Mouse (Mus musculus): ENCODE data around the gene Anxa5. TPM values are rescaled to one million over a fixed set of nuclear protein-coding genes. Genes with fewer than 3 reads are reported as not detected.

Anxa5 gene
- total and polyA plus RNA-seq, 3 experiments, result 40.7 to 111 TPM; not detected in 1

DNA sequence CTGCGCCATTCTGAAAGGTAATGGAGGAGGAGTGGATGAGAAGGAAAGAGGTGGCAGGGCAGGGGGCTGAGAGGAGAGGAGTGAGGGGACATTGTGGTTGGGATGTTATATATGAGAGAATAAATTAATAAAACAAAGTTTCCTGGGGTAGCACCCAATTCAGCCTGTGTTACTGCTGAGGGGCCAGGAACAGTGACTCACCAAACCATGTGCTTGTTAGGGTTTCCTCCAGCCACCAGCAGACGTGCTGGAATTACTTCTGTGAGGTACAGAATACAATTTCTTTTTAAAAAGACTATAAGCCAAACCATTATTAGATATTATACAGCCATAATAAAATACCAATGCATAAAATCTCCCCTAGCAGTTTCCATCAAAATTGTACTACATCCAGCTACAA, 18.9 kb upstream of the Anxa5 start:
- Histone ChIP-seq H3K36me3 (ENCODE audit: control insufficient read depth in 1 of 2, insufficient read depth in 2 of 2, low read length in 2 of 2) (peaks cover 0 to 22% of the 10 kb centered on the region in 2 experiments; a peak in 2 of 4 replicates), H3K9ac (ENCODE audit: control insufficient read depth, low read depth, low read length, poor library complexity, severe bottlenecking) (peak overlapping the region; percentile 12; the same call in 1 of the 2 replicates), H3K4me3 (ENCODE audit: control insufficient read depth in 1 of 2, insufficient read depth in 1 of 2, low read depth in 2 of 2, low read length in 2 of 2) (no peak overlapping the region), H3K4me1 (ENCODE audit: control insufficient read depth in 1 of 2, insufficient read depth in 2 of 2, low read length in 2 of 2) (peaks cover 6 to 28% of the 10 kb centered on the region in 2 experiments), H3K9me3 (replicated peaks; ENCODE audit: insufficient read depth, low read length) (no peaks in the 10 kb centered on the region), H3K79me2 (ENCODE audit: control insufficient read depth, insufficient read depth, low read length, poor library complexity) (no peaks in the 10 kb centered on the region), H3K27ac (ENCODE audit: control insufficient read depth, low read depth, low read length) (0 out of 2 replicates have a peak overlapping the region, but pooled peaks have one; percentile 12), H3K27me3 (ENCODE audit: control insufficient read depth in 1 of 2, insufficient read depth in 2 of 2, low read length in 2 of 2) (no peaks in the 10 kb centered on the region)
- DNase-seq (ENCODE audit: low read depth, low spot score), result peak; percentile 34
- no peak for TF ChIP-seq CHD1 (IDR thresholded peaks at IDR 0.05; ENCODE audit: low read depth, low read length)
- TF ChIP-seq MAZ (IDR thresholded peaks at IDR 0.05; ENCODE audit: low read depth, low read length), result no peak
- no peak for TF ChIP-seq CHD2 (IDR thresholded peaks at IDR 0.05; ENCODE audit: low read length)
- TF ChIP-seq TAL1 (IDR thresholded peaks at IDR 0.05; ENCODE audit: low read length), result no peak
- TF ChIP-seq E2F4 (IDR thresholded peaks at IDR 0.05; ENCODE audit: borderline replicate concordance, low read depth, low read length), result no peak
- no peak for TF ChIP-seq SMC3 (IDR thresholded peaks at IDR 0.05; ENCODE audit: low read depth, low read length)
- TF ChIP-seq GATA1 (IDR thresholded peaks at IDR 0.05; ENCODE audit: low read depth, low read length), result no peak
- TF ChIP-seq POLR2AphosphoS2 (IDR thresholded peaks at IDR 0.05; ENCODE audit: low read length), result no peak
- no peak for TF ChIP-seq MEF2A (IDR thresholded peaks at IDR 0.05; ENCODE audit: extremely low read depth, insufficient replicate concordance, low read depth, low read length, poor library complexity, severe bottlenecking)
- no peak for TF ChIP-seq CTCF (IDR thresholded peaks at IDR 0.05 in 2 of 3, conservative IDR thresholded peaks at IDR 0.05 in 1 of 3; ENCODE audit: control insufficient read depth in 1 of 3, insufficient read depth in 1 of 3, low read depth in 2 of 3, low read length in 3 of 3, poor library complexity in 1 of 3, severe bottlenecking in 1 of 3)

DNA sequence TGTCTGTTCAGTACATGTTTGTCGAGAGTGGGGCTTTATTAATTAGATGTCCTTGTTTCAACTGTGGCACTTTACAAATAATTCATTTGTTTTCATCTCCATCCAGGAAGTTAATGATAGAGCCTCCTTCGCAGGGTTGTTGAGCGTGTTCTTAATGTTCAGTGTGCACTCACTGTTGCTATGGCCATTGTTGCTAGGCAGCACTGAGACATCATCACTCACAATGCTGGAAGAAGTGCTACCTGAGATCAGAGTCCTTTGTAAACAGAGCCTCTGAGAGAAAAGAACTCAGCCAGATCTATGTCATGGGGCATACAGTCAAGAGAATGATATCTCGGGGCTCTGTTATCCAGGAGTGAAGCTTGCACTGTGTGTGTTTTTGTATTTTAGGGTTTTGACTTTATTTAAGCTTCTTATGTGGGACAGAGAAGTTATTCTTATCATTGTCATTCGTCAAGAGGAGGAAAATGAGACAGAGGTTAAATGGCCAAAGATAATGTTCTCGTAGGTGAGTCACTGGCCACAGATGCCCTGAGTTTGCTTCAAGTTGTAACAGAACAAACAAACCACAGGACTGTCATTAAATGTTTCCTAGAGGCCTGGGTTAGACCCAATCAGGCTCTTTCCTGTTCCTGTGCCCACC, 18.1 kb upstream of the Anxa5 start:
- H3K4me1 ChIP-seq (ENCODE audit: control insufficient read depth in 1 of 2, insufficient read depth in 2 of 2, low read length in 2 of 2), result peaks cover 6 to 30% of the 10 kb centered on the region in 2 experiments
- DNase-seq (ENCODE audit: low read depth, low spot score), result peak; percentile 46
- TF ChIP-seq BHLHE40 (IDR thresholded peaks at IDR 0.05; ENCODE audit: borderline replicate concordance, low read depth, low read length) (no peak), RCOR1 (IDR thresholded peaks at IDR 0.05; ENCODE audit: low read depth, low read length) (no peak), POLR2A (IDR thresholded peaks at IDR 0.05; ENCODE audit: control insufficient read depth in 1 of 2, insufficient read depth in 1 of 2, low read depth in 1 of 2, low read length in 2 of 2, poor library complexity in 1 of 2) (no peak), MXI1 (IDR thresholded peaks at IDR 0.05; ENCODE audit: low read depth, low read length) (0 out of 2 replicates have a peak, but pooled peaks have one; percentile 23), HCFC1 (IDR thresholded peaks at IDR 0.05; ENCODE audit: low read depth, low read length) (no peak), MYB (IDR thresholded peaks at IDR 0.05; ENCODE audit: low read depth, low read length) (no peak), ELF1 (IDR thresholded peaks at IDR 0.05; ENCODE audit: low read depth, low read length) (no peak), NELFE (IDR thresholded peaks at IDR 0.05; ENCODE audit: low read depth, low read length) (no peak), MAX (IDR thresholded peaks at IDR 0.05; ENCODE audit: low read length) (no peak), USF2 (IDR thresholded peaks at IDR 0.05; ENCODE audit: borderline replicate concordance in 1 of 2, insufficient read depth in 1 of 2, low read depth in 1 of 2, low read length in 2 of 2) (no peak), KAT2A (conservative IDR thresholded peaks at IDR 0.05; ENCODE audit: low read depth, low read length) (no peak), JUND (IDR thresholded peaks at IDR 0.05; ENCODE audit: low read depth, low read length) (no peak), CHD2 (IDR thresholded peaks at IDR 0.05; ENCODE audit: low read length) (no peak), NRF1 (IDR thresholded peaks at IDR 0.05; ENCODE audit: insufficient read depth, low read depth, low read length, poor library complexity, severe bottlenecking) (no peak), TBP (IDR thresholded peaks at IDR 0.05; ENCODE audit: low read depth, low read length) (no peak), MAFK (IDR thresholded peaks at IDR 0.05; ENCODE audit: borderline replicate concordance, low read depth, low read length) (no peak), TCF12 (IDR thresholded peaks at IDR 0.05; ENCODE audit: low read depth, low read length) (no peak), RAD21 (IDR thresholded peaks at IDR 0.05; ENCODE audit: low read depth, low read length) (no peak), ETS1 (IDR thresholded peaks at IDR 0.05; ENCODE audit: low read depth, low read length) (0 out of 2 replicates have a peak, but pooled peaks have one; percentile 33), POLR2AphosphoS5 (IDR thresholded peaks at IDR 0.05; ENCODE audit: borderline replicate concordance, low read depth, low read length) (no peak), CHD1 (IDR thresholded peaks at IDR 0.05; ENCODE audit: low read depth, low read length) (no peak), MAZ (IDR thresholded peaks at IDR 0.05; ENCODE audit: low read depth, low read length) (no peak), POLR2AphosphoS2 (IDR thresholded peaks at IDR 0.05; ENCODE audit: low read length) (no peak), MEF2A (IDR thresholded peaks at IDR 0.05; ENCODE audit: extremely low read depth, insufficient replicate concordance, low read depth, low read length, poor library complexity, severe bottlenecking) (no peak), E2F4 (IDR thresholded peaks at IDR 0.05; ENCODE audit: borderline replicate concordance, low read depth, low read length) (no peak)

More for the DNA sequence above, 18.1 kb upstream of the Anxa5 start:
- H3K79me2 ChIP-seq (ENCODE audit: control insufficient read depth, insufficient read depth, low read length, poor library complexity), result no peaks in the 10 kb centered on the region
- H3K27ac ChIP-seq (ENCODE audit: control insufficient read depth, low read depth, low read length), result peak overlapping the region; percentile 18; the same call in 1 of the 2 replicates
- H3K9ac ChIP-seq (ENCODE audit: control insufficient read depth, low read depth, low read length, poor library complexity, severe bottlenecking), result no peak overlapping the region
- no peaks in the 10 kb centered on the region for H3K9me3 ChIP-seq (replicated peaks; ENCODE audit: insufficient read depth, low read length)
- H3K4me3 ChIP-seq (ENCODE audit: control insufficient read depth in 1 of 2, insufficient read depth in 1 of 2, low read depth in 2 of 2, low read length in 2 of 2), result peak overlapping the region in 1 of 2 experiments; percentile 21; a peak in 2 of 4 replicates
- H3K27me3 ChIP-seq (ENCODE audit: control insufficient read depth in 1 of 2, insufficient read depth in 2 of 2, low read length in 2 of 2), result no peaks in the 10 kb centered on the region
- H3K36me3 ChIP-seq (ENCODE audit: control insufficient read depth in 1 of 2, insufficient read depth in 2 of 2, low read length in 2 of 2), result peaks cover 0 to 22% of the 10 kb centered on the region in 2 experiments; a peak in 2 of 4 replicates
